Mouse (Mus musculus) ES-Bruce4 (cell line): ENCODE data around the gene Heph. TPM values are rescaled to one million over a fixed set of nuclear protein-coding genes. Genes with fewer than 3 reads are reported as not detected.
"Not testable (repeated sequence)": the region's sequence is repeated elsewhere in the genome, so short reads cannot be mapped to it uniquely, and the experiment has no call there.

Experiments used
- H3K27ac ChIP-seq: 2 replicates; pipeline ENCODE4 v1.5.1; 2012; ENCODE audit warnings: low read length, inconsistent platforms; ENCODE audit not compliant: insufficient read depth
- H3K27me3 ChIP-seq: 2 replicates; pipeline ENCODE4 v1.6.1; 2012; ENCODE audit warnings: mild to moderate bottlenecking, low read length, inconsistent platforms; ENCODE audit not compliant: control insufficient read depth, poor library complexity, insufficient read depth, severe bottlenecking
- H3K36me3 ChIP-seq: 2 replicates; pipeline ENCODE4 v1.6.1; 2012; ENCODE audit warnings: inconsistent platforms, mild to moderate bottlenecking, low read length, moderate library complexity; ENCODE audit not compliant: control insufficient read depth, poor library complexity, insufficient read depth, severe bottlenecking
- H3K4me1 ChIP-seq: one replicate; pipeline ENCODE4 v1.8.1; 2011; ENCODE audit warnings: low read length; ENCODE audit not compliant: control insufficient read depth, insufficient read depth
- H3K4me3 ChIP-seq: 2 replicates; pipeline ENCODE4 v1.5.1; 2011; ENCODE audit warnings: low read depth, mild to moderate bottlenecking, low read length
- H3K9ac ChIP-seq: 2 replicates; pipeline ENCODE4 v1.6.1; 2012; ENCODE audit warnings: low read depth, mild to moderate bottlenecking, inconsistent platforms; ENCODE audit not compliant: poor library complexity, severe bottlenecking
- H3K9me3 ChIP-seq: replicated peaks from 2 replicates; pipeline ENCODE4 v1.6.1; 2012; ENCODE audit warnings: mild to moderate bottlenecking, low read length, inconsistent platforms; ENCODE audit not compliant: control insufficient read depth, poor library complexity, insufficient read depth, severe bottlenecking
- CTCF ChIP-seq: IDR thresholded peaks from one replicate; pipeline ENCODE4 v1.8.1; 2011; ENCODE audit warnings: low read depth, low read length
- EP300 ChIP-seq: IDR thresholded peaks from 2 replicates; pipeline ENCODE4 v1.6.1; 2011; ENCODE audit warnings: low read depth, low read length; ENCODE audit not compliant: insufficient read depth
- POLR2A ChIP-seq: IDR thresholded peaks from one replicate; pipeline ENCODE4 v1.8.1; 2011; ENCODE audit warnings: low read length; ENCODE audit not compliant: insufficient read depth
- polyA plus RNA-seq: library from polyadenylated mRNA; stranded (reverse); fragments of >200 nt; gene quantifications from 2 replicates; pipeline ENCODE4 v1.2.4, GENCODE M21; 2011; ENCODE audit warnings: low read depth; ENCODE audit not compliant: missing spikeins, insufficient read depth, insufficient read length

Heph gene
- 2.1 and 2.4 TPM in 2 replicates for polyA plus RNA-seq

- TF ChIP-seq CTCF (no peak), POLR2A (no peak), EP300 (no peak)
- H3K27ac ChIP-seq = no peak within 1 kb of the TSS
- H3K9me3 ChIP-seq = no peaks in the 10 kb centered on the region
- no peaks in the 10 kb centered on the region for H3K36me3 ChIP-seq
- no peaks in the 10 kb centered on the region for H3K4me1 ChIP-seq
- H3K9ac ChIP-seq = no peak within 1 kb of the TSS
- H3K4me3 ChIP-seq = no peak within 1 kb of the TSS
- H3K27me3 ChIP-seq = no peaks in the 10 kb centered on the region
Measured at GRCm38 (mm10) chrX:96455149-96455548, at the start of gene Heph. TSS of gene Heph (plus strand) at chrX:96455359.

- H3K27me3 ChIP-seq, H3K9me3 ChIP-seq, H3K4me1 ChIP-seq, H3K4me3 ChIP-seq, H3K27ac ChIP-seq, H3K9ac ChIP-seq, H3K36me3 ChIP-seq: not testable (repeated sequence)
Measured at GRCm38 (mm10) chrX:96415351-96415750, 39.8 kb upstream of the Heph start.

- Histone ChIP-seq H3K27ac (no peak overlapping the region), H3K36me3 (no peaks in the 10 kb centered on the region), H3K9ac (no peak overlapping the region), H3K9me3 (no peaks in the 10 kb centered on the region; the same call in 1 of the 2 replicates), H3K27me3 (no peaks in the 10 kb centered on the region), H3K4me3 (no peak overlapping the region), H3K4me1 (no peaks in the 10 kb centered on the region)
- TF ChIP-seq EP300 = no peak
- no peak for TF ChIP-seq CTCF
- TF ChIP-seq POLR2A = no peak
Measured at GRCm38 (mm10) chrX:96416970-96417369, 38.2 kb upstream of the Heph start.

GRCm38 (mm10) chrX:96417733-96418132 is 37.4 kb upstream of the Heph start:
- Histone ChIP-seq H3K27me3 (no peaks in the 10 kb centered on the region), H3K27ac (no peak overlapping the region), H3K9me3 (no peaks in the 10 kb centered on the region; the same call in 1 of the 2 replicates), H3K36me3 (no peaks in the 10 kb centered on the region), H3K4me1 (no peaks in the 10 kb centered on the region), H3K9ac (no peak overlapping the region), H3K4me3 (no peak overlapping the region)
- no peak for TF ChIP-seq CTCF
- TF ChIP-seq EP300 = no peak
- no peak for TF ChIP-seq POLR2A

- Histone ChIP-seq H3K4me3 (no peak overlapping the region), H3K9ac (no peak overlapping the region), H3K27ac (no peak overlapping the region), H3K9me3 (no peaks in the 10 kb centered on the region; the same call in 1 of the 2 replicates), H3K4me1 (no peaks in the 10 kb centered on the region), H3K27me3 (no peaks in the 10 kb centered on the region), H3K36me3 (no peaks in the 10 kb centered on the region)
- TF ChIP-seq EP300 (no peak), POLR2A (no peak), CTCF (no peak)
Measured at GRCm38 (mm10) chrX:96419383-96419782, 35.8 kb upstream of the Heph start.

- Histone ChIP-seq H3K36me3 (no peaks in the 10 kb centered on the region), H3K4me1 (no peaks in the 10 kb centered on the region), H3K27me3 (no peaks in the 10 kb centered on the region), H3K27ac (no peak within 1 kb of the TSS), H3K4me3 (no peak within 1 kb of the TSS), H3K9ac (no peak within 1 kb of the TSS), H3K9me3 (no peaks in the 10 kb centered on the region)
- no peak for TF ChIP-seq EP300
- no peak for TF ChIP-seq CTCF
- no peak for TF ChIP-seq POLR2A
Measured at GRCm38 (mm10) chrX:96456201-96456963, 1.2 kb downstream of the Heph start, which contains the start of gene Hsf3. TSS of gene Hsf3 (minus strand) at chrX:96456294.
